Mouse (Mus musculus): ENCODE measurements around the gene Pglyrp3.
"Not testable (repeated sequence)": the region's sequence is repeated elsewhere in the genome, so short reads cannot be mapped to it uniquely, and the experiment has no call there.

Pglyrp3 gene

DNA sequence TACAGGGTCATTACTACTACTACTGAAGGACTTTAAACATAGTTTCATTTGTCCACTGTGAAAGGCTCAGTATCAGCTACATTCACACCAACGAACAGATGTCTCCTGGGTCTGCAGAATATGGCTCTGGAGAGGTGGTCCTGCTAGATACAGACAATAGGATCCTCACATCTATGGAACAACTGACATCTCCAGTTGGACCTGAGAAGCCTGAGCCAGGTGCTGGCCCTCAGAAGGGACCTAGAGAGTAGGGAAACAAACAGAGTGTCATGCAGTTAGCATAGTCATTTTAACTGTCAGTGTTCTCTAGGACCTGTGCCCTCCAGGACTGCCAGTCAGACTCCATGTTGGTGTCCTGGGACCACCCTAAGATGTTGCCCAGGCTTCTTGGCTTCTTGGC is at the start of gene Pglyrp3:
Gene Pglyrp3, plus strand, starts transcription at position 301 of the 400 bp plus-strand sequence.
- DNase-seq: no peak

DNA sequence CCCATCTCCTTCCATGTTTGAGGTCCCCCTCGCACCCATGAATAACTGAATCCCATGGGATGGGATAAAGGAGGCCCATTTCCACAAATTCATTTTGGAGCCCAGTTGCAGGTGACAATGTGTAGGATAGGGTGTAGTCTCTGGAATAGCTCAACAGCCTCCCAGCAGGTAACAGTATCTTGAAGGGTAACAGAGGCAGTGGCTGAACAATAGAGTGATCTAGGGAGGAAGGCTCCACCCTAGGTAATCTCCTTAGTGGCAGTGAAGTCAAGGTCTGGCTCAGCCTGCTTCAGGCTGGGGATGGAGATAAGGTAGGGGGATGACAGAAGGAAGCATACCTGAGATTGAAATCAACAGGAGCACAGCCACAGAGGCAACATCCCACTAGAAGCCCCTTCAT is 3.4 kb upstream of the Pglyrp3 start:
- DNase-seq: no peak

DNA sequence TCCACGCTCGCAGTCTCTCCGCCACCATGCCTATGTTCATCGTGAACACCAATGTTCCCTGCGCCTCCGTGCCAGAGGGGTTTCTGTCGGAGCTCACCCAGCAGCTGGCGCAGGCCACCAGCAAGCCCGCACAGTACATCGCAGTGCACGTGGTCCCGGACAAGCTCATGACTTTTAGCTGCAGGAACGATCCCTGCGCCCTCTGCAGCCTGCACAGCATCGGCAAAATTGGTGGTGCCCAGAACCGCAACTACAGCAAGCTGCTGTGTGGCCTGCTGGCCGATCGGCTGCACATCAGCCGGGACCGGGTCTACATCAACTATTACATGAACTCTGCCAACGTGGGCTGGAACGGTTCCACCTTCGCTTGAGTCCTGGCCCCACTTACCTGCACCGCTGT is 10.2 kb downstream of the Pglyrp3 start:
- not testable (repeated sequence) for DNase-seq

DNA sequence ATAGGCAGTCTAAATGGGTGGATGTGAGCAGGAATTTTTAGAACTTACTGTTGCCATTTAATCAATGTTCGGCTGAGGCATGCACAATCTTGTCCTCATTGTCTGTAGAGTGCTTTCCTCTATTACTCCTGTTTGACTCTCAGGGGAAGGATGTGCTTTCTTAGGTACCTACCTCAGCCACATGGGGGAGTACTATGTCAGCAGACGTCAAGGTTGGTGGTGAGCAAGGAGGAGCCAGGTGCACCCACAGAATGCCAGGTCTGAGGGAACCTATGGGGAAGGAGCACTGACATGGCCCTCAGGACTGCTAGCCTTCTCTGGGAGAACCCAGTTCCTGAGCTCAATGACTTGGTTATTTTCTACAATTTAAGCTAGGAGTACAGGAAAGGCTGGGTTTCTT is 18.8 kb downstream of the Pglyrp3 start:
- DNase-seq: no peak

DNA sequence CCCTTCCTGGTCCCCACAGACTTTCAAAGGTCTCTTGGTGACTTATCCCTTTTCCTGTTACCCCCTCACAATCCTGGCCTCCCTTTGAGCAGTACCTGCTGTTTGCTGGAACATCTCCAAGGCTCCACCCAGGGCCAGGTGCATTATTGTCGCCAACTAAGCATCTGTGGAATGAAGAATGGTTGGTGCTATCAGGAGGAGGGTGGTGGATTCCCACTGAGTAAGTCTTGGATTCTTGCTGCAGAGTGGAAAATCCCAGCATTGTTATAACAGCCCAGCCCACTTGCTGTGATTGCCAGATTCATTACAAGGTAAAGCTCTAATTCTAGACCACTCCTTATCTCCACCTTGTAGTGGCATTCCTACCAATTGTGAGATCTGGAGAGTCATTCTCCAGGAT is 19.5 kb downstream of the Pglyrp3 start:
- no peak for DNase-seq

DNA sequence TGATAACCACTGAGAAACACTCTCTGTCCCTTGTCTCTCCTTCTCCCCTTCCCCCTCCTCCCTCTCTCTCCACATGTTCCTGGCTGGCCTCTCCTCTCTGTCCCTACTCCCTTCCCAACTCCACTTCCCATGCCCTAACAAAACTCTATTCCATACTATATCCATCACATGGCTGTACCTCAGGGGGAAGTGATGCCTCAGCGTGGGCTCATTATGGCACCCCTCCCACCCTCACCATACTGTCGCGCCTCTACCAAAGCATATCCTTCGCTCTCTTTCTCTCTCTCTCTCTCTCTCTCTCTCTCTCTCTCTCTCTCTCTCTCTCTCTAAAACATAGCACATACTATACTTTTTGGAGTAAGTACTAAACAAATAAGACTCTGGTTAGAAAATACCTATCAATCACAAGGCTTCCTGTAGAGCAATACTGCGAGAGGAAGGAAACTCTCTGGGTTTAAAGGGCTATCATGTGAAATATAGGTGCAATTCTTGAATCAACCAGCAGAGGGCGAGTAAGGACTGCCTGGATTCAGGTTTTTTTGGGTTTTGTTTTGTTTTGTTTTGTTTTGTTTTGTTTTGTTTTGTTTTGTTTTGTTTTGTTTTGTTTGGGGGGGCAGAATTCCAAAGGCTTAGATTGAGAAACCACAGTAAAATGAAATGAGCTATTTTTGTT is 36.1 kb downstream of the Pglyrp3 start:
- no peak for DNase-seq

DNA sequence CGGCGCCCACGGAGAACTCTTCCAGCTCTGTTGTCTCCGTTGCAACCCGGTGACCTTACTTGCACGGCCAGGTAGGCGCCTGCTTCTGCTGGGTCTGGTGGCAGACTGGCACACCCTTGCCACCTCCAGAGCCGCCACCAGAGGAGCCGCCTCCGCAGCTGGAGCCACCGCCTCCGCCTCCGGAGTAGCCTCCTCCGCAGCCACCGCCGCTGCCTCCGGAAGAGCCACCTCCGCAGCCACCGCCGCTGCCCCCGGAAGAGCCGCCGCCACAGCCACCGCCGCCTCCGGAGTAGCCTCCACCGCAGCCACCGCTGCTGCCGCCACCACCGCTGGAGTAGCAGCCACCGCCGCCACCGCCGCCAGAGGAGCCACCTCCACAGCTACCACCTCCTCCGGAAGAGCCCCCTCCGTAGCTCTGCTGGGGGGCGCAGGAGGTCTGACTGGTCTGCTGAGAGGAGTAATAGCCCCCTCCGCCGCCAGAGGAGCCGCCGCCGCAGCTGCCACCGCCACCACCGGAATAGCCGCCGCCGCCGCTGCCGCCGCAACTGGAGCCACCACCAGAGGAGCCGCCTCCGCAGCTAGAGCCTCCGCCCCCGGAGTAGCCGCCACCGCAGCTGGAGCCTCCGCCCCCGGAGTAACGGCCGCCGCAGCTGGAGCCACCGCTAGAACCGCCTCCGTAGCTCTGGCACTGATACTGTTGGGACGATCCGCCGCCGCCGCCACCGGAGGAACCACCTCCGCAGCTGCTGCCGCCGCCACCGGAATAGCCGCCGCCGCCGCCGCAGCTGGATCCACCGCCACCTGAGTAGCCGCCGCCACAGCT is 66.3 kb downstream of the Pglyrp3 start:
- DNase-seq: peak; percentile 52

All from thymus, postnatal 4 days (tissue).